Mouse (Mus musculus): Measurements from ENCODE around the gene Ndufv1. TPM values are rescaled to one million over a fixed set of nuclear protein-coding genes. Genes with fewer than 3 reads are reported as not detected.
A peak's percentile ranks its signal among the peaks of the same experiment; 100 is the strongest.

The Ndufv1 gene
- polyA plus RNA-seq, 1 experiment from 2014 or later = 188 TPM

- peak; percentile 28 for DNase-seq (ENCODE audit: low spot score)
- no peaks in the 10 kb centered on the region for H3K36me3 ChIP-seq (ENCODE audit: control insufficient read depth, insufficient read depth, low read length)
- H3K4me2 ChIP-seq (replicated peaks; ENCODE audit: low read depth, low read length) = no peak overlapping the region
- WGBS = 75% methylated on average over 12 of the region's 12 CpGs
- H3K4me3 ChIP-seq (ENCODE audit: low read depth, low read length) = no peak overlapping the region
- H3K9me3 ChIP-seq (ENCODE audit: control insufficient read depth, low read length) = no peaks in the 10 kb centered on the region
- no peak overlapping the region for H3K27ac ChIP-seq (ENCODE audit: low read depth, low read length)
- no peaks in the 10 kb centered on the region for H3K27me3 ChIP-seq (ENCODE audit: control insufficient read depth, insufficient read depth, low read length)
- H3K9ac ChIP-seq (ENCODE audit: low read depth, low read length) = no peak overlapping the region; the same call in 1 of the 2 replicates
- no peaks in the 10 kb centered on the region for H3K4me1 ChIP-seq (replicated peaks; ENCODE audit: control insufficient read depth, insufficient read depth, low read length)
- ATAC-seq (ENCODE audit: low FRiP score) = 0 out of 2 replicates have a peak, but pooled peaks have one; percentile 10
Observed at GRCm38 (mm10) chr19:4036327-4037045, 23.9 kb upstream of the Ndufv1 start.

- Histone ChIP-seq H3K9me3 (ENCODE audit: control insufficient read depth, low read length) (no peaks in the 10 kb centered on the region), H3K27ac (ENCODE audit: low read depth, low read length) (no peak overlapping the region), H3K4me2 (replicated peaks; ENCODE audit: low read depth, low read length) (no peak overlapping the region), H3K4me3 (ENCODE audit: low read depth, low read length) (no peak overlapping the region), H3K36me3 (ENCODE audit: control insufficient read depth, insufficient read depth, low read length) (no peaks in the 10 kb centered on the region), H3K27me3 (ENCODE audit: control insufficient read depth, insufficient read depth, low read length) (no peaks in the 10 kb centered on the region), H3K9ac (ENCODE audit: low read depth, low read length) (no peak overlapping the region), H3K4me1 (replicated peaks; ENCODE audit: control insufficient read depth, insufficient read depth, low read length) (no peaks in the 10 kb centered on the region)
- no peak for ATAC-seq (ENCODE audit: low FRiP score)
- 78% methylated on average over 5 of the region's 5 CpGs for WGBS
- no peak for DNase-seq (ENCODE audit: low spot score)
Observed at GRCm38 (mm10) chr19:4033742-4034141, 21.1 kb upstream of the Ndufv1 start.

GRCm38 (mm10) chr19:4033298-4033697 is 20.7 kb upstream of the Ndufv1 start:
- DNase-seq (ENCODE audit: low spot score) = no peak
- WGBS = 73% methylated on average over 3 of the region's 3 CpGs
- Histone ChIP-seq H3K4me3 (ENCODE audit: low read depth, low read length) (no peak overlapping the region), H3K4me1 (replicated peaks; ENCODE audit: control insufficient read depth, insufficient read depth, low read length) (no peaks in the 10 kb centered on the region), H3K36me3 (ENCODE audit: control insufficient read depth, insufficient read depth, low read length) (no peaks in the 10 kb centered on the region), H3K27ac (ENCODE audit: low read depth, low read length) (no peak overlapping the region), H3K27me3 (ENCODE audit: control insufficient read depth, insufficient read depth, low read length) (no peaks in the 10 kb centered on the region), H3K9ac (ENCODE audit: low read depth, low read length) (no peak overlapping the region), H3K9me3 (ENCODE audit: control insufficient read depth, low read length) (no peaks in the 10 kb centered on the region), H3K4me2 (replicated peaks; ENCODE audit: low read depth, low read length) (no peak overlapping the region)
- no peak for ATAC-seq (ENCODE audit: low FRiP score)

- WGBS = 50% methylated on average over 7 of the region's 7 CpGs
- no peak overlapping the region for H3K4me3 ChIP-seq (ENCODE audit: low read depth, low read length)
Observed at GRCm38 (mm10) chr19:4032668-4033067, 20.1 kb upstream of the Ndufv1 start.

GRCm38 (mm10) chr19:4027576-4027975 is 15.0 kb upstream of the Ndufv1 start:
- Histone ChIP-seq H3K9me3 (ENCODE audit: control insufficient read depth, low read length) (no peaks in the 10 kb centered on the region), H3K4me1 (replicated peaks; ENCODE audit: control insufficient read depth, insufficient read depth, low read length) (no peaks in the 10 kb centered on the region), H3K36me3 (ENCODE audit: control insufficient read depth, insufficient read depth, low read length) (no peaks in the 10 kb centered on the region), H3K27ac (ENCODE audit: low read depth, low read length) (no peak overlapping the region), H3K9ac (ENCODE audit: low read depth, low read length) (no peak overlapping the region), H3K4me3 (ENCODE audit: low read depth, low read length) (no peak overlapping the region), H3K4me2 (replicated peaks; ENCODE audit: low read depth, low read length) (no peak overlapping the region), H3K27me3 (ENCODE audit: control insufficient read depth, insufficient read depth, low read length) (no peaks in the 10 kb centered on the region)
- ATAC-seq (ENCODE audit: low FRiP score) (no peak), DNase-seq (ENCODE audit: low spot score) (no peak)

More at GRCm38 (mm10) chr19:4032668-4033067, 20.1 kb upstream of the Ndufv1 start:
- Histone ChIP-seq H3K4me1 (replicated peaks; ENCODE audit: control insufficient read depth, insufficient read depth, low read length) (no peaks in the 10 kb centered on the region), H3K27me3 (ENCODE audit: control insufficient read depth, insufficient read depth, low read length) (no peaks in the 10 kb centered on the region), H3K36me3 (ENCODE audit: control insufficient read depth, insufficient read depth, low read length) (no peaks in the 10 kb centered on the region), H3K27ac (ENCODE audit: low read depth, low read length) (no peak overlapping the region), H3K9ac (ENCODE audit: low read depth, low read length) (no peak overlapping the region), H3K9me3 (ENCODE audit: control insufficient read depth, low read length) (no peaks in the 10 kb centered on the region), H3K4me2 (replicated peaks; ENCODE audit: low read depth, low read length) (no peak overlapping the region)
- no peak for DNase-seq (ENCODE audit: low spot score)
- no peak for ATAC-seq (ENCODE audit: low FRiP score)

- ATAC-seq (ENCODE audit: low FRiP score) = no peak
Observed at GRCm38 (mm10) chr19:4023185-4023584, 10.6 kb upstream of the Ndufv1 start.

GRCm38 (mm10) chr19:4018743-4019583 is 6.4 kb upstream of the Ndufv1 start:
- H3K9me3 ChIP-seq (ENCODE audit: control insufficient read depth, low read length) = no peaks in the 10 kb centered on the region
- 37% methylated on average over 18 of the region's 18 CpGs for WGBS
- ATAC-seq (ENCODE audit: low FRiP score) (peak; percentile 35; the same call in 1 of the 2 replicates), DNase-seq (ENCODE audit: low spot score) (peak; percentile 71)
- no peak overlapping the region for H3K4me2 ChIP-seq (replicated peaks; ENCODE audit: low read depth, low read length)
- H3K27me3 ChIP-seq (ENCODE audit: control insufficient read depth, insufficient read depth, low read length) = no peaks in the 10 kb centered on the region
- H3K27ac ChIP-seq (ENCODE audit: low read depth, low read length) = no peak overlapping the region
- H3K9ac ChIP-seq (ENCODE audit: low read depth, low read length) = no peak overlapping the region
- H3K36me3 ChIP-seq (ENCODE audit: control insufficient read depth, insufficient read depth, low read length) = no peaks in the 10 kb centered on the region
- no peak overlapping the region for H3K4me3 ChIP-seq (ENCODE audit: low read depth, low read length)
- no peaks in the 10 kb centered on the region for H3K4me1 ChIP-seq (replicated peaks; ENCODE audit: control insufficient read depth, insufficient read depth, low read length)

More at GRCm38 (mm10) chr19:4023185-4023584, 10.6 kb upstream of the Ndufv1 start:
- H3K9me3 ChIP-seq (ENCODE audit: control insufficient read depth, low read length) = no peaks in the 10 kb centered on the region
- H3K4me3 ChIP-seq (ENCODE audit: low read depth, low read length) = no peak overlapping the region
- no peak for DNase-seq (ENCODE audit: low spot score)
- no peak overlapping the region for H3K27ac ChIP-seq (ENCODE audit: low read depth, low read length)
- whole genome bisulfite sequencing = 83% methylated on average over 7 of the region's 7 CpGs
- H3K4me2 ChIP-seq (replicated peaks; ENCODE audit: low read depth, low read length) = no peak overlapping the region
- no peaks in the 10 kb centered on the region for H3K4me1 ChIP-seq (replicated peaks; ENCODE audit: control insufficient read depth, insufficient read depth, low read length)
- H3K9ac ChIP-seq (ENCODE audit: low read depth, low read length) = no peak overlapping the region
- no peaks in the 10 kb centered on the region for H3K36me3 ChIP-seq (ENCODE audit: control insufficient read depth, insufficient read depth, low read length)
- no peaks in the 10 kb centered on the region for H3K27me3 ChIP-seq (ENCODE audit: control insufficient read depth, insufficient read depth, low read length)

- Histone ChIP-seq H3K4me2 (replicated peaks; ENCODE audit: low read depth, low read length) (no peak overlapping the region), H3K9ac (ENCODE audit: low read depth, low read length) (no peak overlapping the region)
Observed at GRCm38 (mm10) chr19:4017921-4018587, 5.4 kb upstream of the Ndufv1 start.

More at GRCm38 (mm10) chr19:4017921-4018587, 5.4 kb upstream of the Ndufv1 start:
- H3K4me1 ChIP-seq (replicated peaks; ENCODE audit: control insufficient read depth, insufficient read depth, low read length) = no peaks in the 10 kb centered on the region
- no peaks in the 10 kb centered on the region for H3K27me3 ChIP-seq (ENCODE audit: control insufficient read depth, insufficient read depth, low read length)
- DNase-seq (ENCODE audit: low spot score) (no peak), ATAC-seq (ENCODE audit: low FRiP score) (no peak)
- no peak overlapping the region for H3K27ac ChIP-seq (ENCODE audit: low read depth, low read length)
- 70% methylated on average over 10 of the region's 10 CpGs for WGBS
- H3K4me3 ChIP-seq (ENCODE audit: low read depth, low read length) = no peak overlapping the region
- H3K9me3 ChIP-seq (ENCODE audit: control insufficient read depth, low read length) = no peaks in the 10 kb centered on the region
- no peaks in the 10 kb centered on the region for H3K36me3 ChIP-seq (ENCODE audit: control insufficient read depth, insufficient read depth, low read length)

Measured in hindbrain, embryonic 11.5 days (tissue).